Mouse (Mus musculus) pancreas, adult 10 weeks (tissue): Measurements from ENCODE around the gene 1700018B08Rik. TPM values are rescaled to one million over a fixed set of nuclear protein-coding genes. Genes with fewer than 3 reads are reported as not detected.

Source experiments
- polyA plus RNA-seq: library from polyadenylated mRNA; stranded (reverse); fragments of 350-450 nt; fragmentation: Illumina TruSeq; extraction: RNeasy Lipid Tissue Mini Kit (QIAGEN cat#74804); gene quantifications from one replicate; pipeline ENCODE4 v1.2.3, GENCODE M21; 2015; ENCODE audit warnings: low read depth, low replicate concordance; ENCODE audit not compliant: insufficient read depth

The 1700018B08Rik gene
- not detected for polyA plus RNA-seq

GRCm38 (mm10) chr8:121544276-121544785 lies at the start of gene 1700018B08Rik:
Gene 1700018B08Rik (minus strand): TSS chr8:121544320.

GRCm38 (mm10) chr8:121590203-121591177 lies 46.4 kb upstream of the 1700018B08Rik start, which contains the start of gene Map1lc3b:
Gene Map1lc3b (plus strand): TSS chr8:121590361.

GRCm38 (mm10) chr8:121578676-121579451 lies 34.7 kb upstream of the 1700018B08Rik start, which contains the start of gene Fbxo31:
Gene Fbxo31 (minus strand): TSS chr8:121578806.

Other genes starting within 250 kb of the 1700018B08Rik start
- gene Fbxo31, start 34.5 kb upstream of the 1700018B08Rik start, polyA plus RNA-seq = 15.5 TPM
- gene Map1lc3b, start 46.0 kb upstream of the 1700018B08Rik start, polyA plus RNA-seq = 41.3 TPM
- 14.3 TPM for gene Zcchc14, start 108.6 kb upstream of the 1700018B08Rik start, polyA plus RNA-seq
- 0.39 TPM for gene Jph3, start 185.3 kb upstream of the 1700018B08Rik start, polyA plus RNA-seq